Mouse (Mus musculus) limb, embryonic 11.5 days (tissue): ENCODE measurements around the gene Eif4g1. TPM values are rescaled to one million over a fixed set of nuclear protein-coding genes. Genes with fewer than 3 reads are reported as not detected.

ENCODE experiments used
- ATAC-seq: fragments of 200-750 bp; cut with Nextera tagmentation; 2 replicates; pipeline ENCODE4 v1.8.0; 2017; ENCODE audit warnings: low read depth; ENCODE audit not compliant: insufficient number of reproducible peaks, low FRiP score, low TSS enrichment
- DNase-seq: peaks from one replicate; pipeline ENCODE4 v3.0.0-alpha.2; 2015; ENCODE audit warnings: low spot score
- H3K27ac ChIP-seq: fragments of 300-500 bp; sonication (generic); replicated peaks from 2 replicates; pipeline ENCODE4 v1.5.1; 2014; ENCODE audit warnings: low read depth, mild to moderate bottlenecking, low read length
- H3K27me3 ChIP-seq: fragments of 300-500 bp; sonication (generic); 2 replicates; pipeline ENCODE4 v1.6.1; 2014; ENCODE audit warnings: mild to moderate bottlenecking, low read length, mixed read lengths; ENCODE audit not compliant: control insufficient read depth, insufficient read depth
- H3K36me3 ChIP-seq: fragments of 300-500 bp; sonication (generic); 2 replicates; pipeline ENCODE4 v1.6.1; 2014; ENCODE audit warnings: mild to moderate bottlenecking, low read length, moderate library complexity, mixed read lengths; ENCODE audit not compliant: control insufficient read depth, insufficient read depth
- H3K4me1 ChIP-seq: fragments of 300-500 bp; sonication (generic); 2 replicates; pipeline ENCODE4 v1.6.1; 2014; ENCODE audit warnings: low read length, mixed read lengths; ENCODE audit not compliant: control insufficient read depth, insufficient read depth
- H3K4me2 ChIP-seq: fragments of 300-500 bp; sonication (generic); 2 replicates; pipeline ENCODE4 v1.6.1; 2014; ENCODE audit warnings: low read depth, mild to moderate bottlenecking, moderate library complexity; ENCODE audit not compliant: severe bottlenecking
- H3K4me3 ChIP-seq: fragments of 300-500 bp; sonication (generic); 2 replicates; pipeline ENCODE4 v1.5.1; 2014; ENCODE audit warnings: low read depth, low read length
- H3K9ac ChIP-seq: fragments of 300-500 bp; sonication (generic); 2 replicates; pipeline ENCODE4 v1.6.1; 2014; ENCODE audit warnings: mild to moderate bottlenecking, low read length
- H3K9me3 ChIP-seq: fragments of 300-500 bp; sonication (generic); 2 replicates; pipeline ENCODE4 v1.6.1; 2016; ENCODE audit warnings: low read length; ENCODE audit not compliant: control insufficient read depth
- whole genome bisulfite sequencing: fragments of 180-500 bp; shearing (Covaris S2); extraction: QIAGEN DNeasy Blood & Tissue Kit; methylation state at CpG from one replicate; pipeline ENCODE4 v1.1.7; 2014; 5-methylcytosine and 5-hydroxymethylcytosine counted together
- polyA plus RNA-seq: library from polyadenylated mRNA; unstranded; fragments of >200 nt; fragmentation: Nextera tagmentation; extraction: Ambion mirVana; gene quantifications from 2 replicates; pipeline ENCODE4 v1.2.1, GENCODE M21; 2014

Eif4g1 gene
- polyA plus RNA-seq, 1 experiment from 2014 or later: 170 TPM

GRCm38 (mm10) chr16:20676702-20677101, 8.6 kb downstream of the Eif4g1 start:
- H3K36me3 ChIP-seq: peaks cover 36% of the 10 kb centered on the region
- DNase-seq: no peak
- 80% methylated on average over 4 of the region's 4 CpGs for WGBS

GRCm38 (mm10) chr16:20677380-20677779, 9.3 kb downstream of the Eif4g1 start:
- 89% methylated on average over 5 of the region's 5 CpGs for WGBS
- no peaks in the 10 kb centered on the region for H3K9me3 ChIP-seq
- ATAC-seq (no peak), DNase-seq (no peak)
- no peak overlapping the region for H3K27ac ChIP-seq
- H3K9ac ChIP-seq: no peak overlapping the region
- no peaks in the 10 kb centered on the region for H3K27me3 ChIP-seq
- H3K4me3 ChIP-seq: no peak overlapping the region
- peaks cover 10% of the 10 kb centered on the region for H3K4me1 ChIP-seq
- H3K36me3 ChIP-seq: peaks cover 43% of the 10 kb centered on the region
- no peak overlapping the region for H3K4me2 ChIP-seq

More at GRCm38 (mm10) chr16:20676702-20677101, 8.6 kb downstream of the Eif4g1 start:
- ATAC-seq: no peak
- Histone ChIP-seq H3K4me2 (no peak overlapping the region), H3K9me3 (no peaks in the 10 kb centered on the region), H3K27me3 (no peaks in the 10 kb centered on the region), H3K4me1 (peaks cover 12% of the 10 kb centered on the region), H3K4me3 (no peak overlapping the region), H3K27ac (no peak overlapping the region), H3K9ac (no peak overlapping the region)

- 91% methylated on average over 10 of the region's 10 CpGs for whole genome bisulfite sequencing
- Histone ChIP-seq H3K9ac (no peak overlapping the region), H3K9me3 (no peaks in the 10 kb centered on the region), H3K4me2 (no peak overlapping the region), H3K27me3 (no peaks in the 10 kb centered on the region), H3K4me1 (peaks cover 10% of the 10 kb centered on the region), H3K4me3 (no peak overlapping the region), H3K27ac (no peak overlapping the region), H3K36me3 (peaks cover 46% of the 10 kb centered on the region)
- DNase-seq (no peak), ATAC-seq (no peak)
These were observed 10.0 kb downstream of the Eif4g1 start for GRCm38 (mm10) chr16:20677974-20678675.

GRCm38 (mm10) chr16:20690774-20691173, 22.7 kb downstream of the Eif4g1 start:
- ATAC-seq: no peak
- Histone ChIP-seq H3K9ac (no peak overlapping the region), H3K4me2 (no peak overlapping the region), H3K27me3 (no peaks in the 10 kb centered on the region), H3K36me3 (peaks cover 39% of the 10 kb centered on the region), H3K9me3 (no peaks in the 10 kb centered on the region), H3K4me1 (peaks cover 14% of the 10 kb centered on the region; the same call in 1 of the 2 replicates), H3K4me3 (no peak overlapping the region), H3K27ac (no peak overlapping the region)
- WGBS: 94% methylated on average over 3 of the region's 3 CpGs
- no peak for DNase-seq

GRCm38 (mm10) chr16:20691617-20692016, 23.5 kb downstream of the Eif4g1 start:
- DNase-seq (no peak), ATAC-seq (no peak)
- no peak overlapping the region for H3K27ac ChIP-seq
- H3K9ac ChIP-seq: no peak overlapping the region
- H3K4me1 ChIP-seq: peaks cover 22% of the 10 kb centered on the region; the same call in 1 of the 2 replicates
- 80% methylated on average over 1 of the region's 1 CpGs for WGBS
- H3K9me3 ChIP-seq: no peaks in the 10 kb centered on the region
- no peak overlapping the region for H3K4me3 ChIP-seq
- peaks cover 31% of the 10 kb centered on the region for H3K36me3 ChIP-seq
- H3K27me3 ChIP-seq: no peaks in the 10 kb centered on the region
- no peak overlapping the region for H3K4me2 ChIP-seq

- Histone ChIP-seq H3K4me3 (no peak overlapping the region), H3K9ac (no peak overlapping the region), H3K27me3 (no peaks in the 10 kb centered on the region), H3K4me1 (peaks cover 22% of the 10 kb centered on the region; the same call in 1 of the 2 replicates), H3K36me3 (peaks cover 25% of the 10 kb centered on the region), H3K27ac (no peak overlapping the region), H3K9me3 (no peaks in the 10 kb centered on the region), H3K4me2 (peak overlapping the region; percentile 11; the same call in 1 of the 2 replicates)
- no peak for ATAC-seq
- WGBS: 34% methylated on average over 16 of the region's 16 CpGs
- no peak for DNase-seq
These were observed 24.3 kb downstream of the Eif4g1 start for GRCm38 (mm10) chr16:20692241-20692965.

GRCm38 (mm10) chr16:20693111-20693701, 25.1 kb downstream of the Eif4g1 start, which contains the start of gene Fam131a:
TSS of gene Fam131a (plus strand) at chr16:20693241.
- peak within 1 kb of the TSS; percentile 51 for H3K4me3 ChIP-seq
- H3K9me3 ChIP-seq: no peaks in the 10 kb centered on the region
- 0% methylated on average over 36 of the region's 37 CpGs for WGBS
- H3K27me3 ChIP-seq: no peaks in the 10 kb centered on the region
- peak; percentile 95 for DNase-seq
- H3K36me3 ChIP-seq: peaks cover 20% of the 10 kb centered on the region
- peaks cover 22% of the 10 kb centered on the region; the same call in 1 of the 2 replicates for H3K4me1 ChIP-seq
- peak within 1 kb of the TSS; percentile 53 for H3K9ac ChIP-seq
- H3K4me2 ChIP-seq: peak within 1 kb of the TSS; percentile 76
- peak within 1 kb of the TSS; percentile 45; the same call in 1 of the 2 replicates for H3K27ac ChIP-seq
- peak; percentile 93 for ATAC-seq

GRCm38 (mm10) chr16:20694781-20695180, 26.7 kb downstream of the Eif4g1 start:
- Histone ChIP-seq H3K4me2 (no peak overlapping the region; the same call in 1 of the 2 replicates), H3K9ac (no peak overlapping the region), H3K9me3 (no peaks in the 10 kb centered on the region), H3K4me3 (no peak overlapping the region), H3K4me1 (peaks cover 23% of the 10 kb centered on the region), H3K36me3 (peaks cover 9% of the 10 kb centered on the region), H3K27me3 (no peaks in the 10 kb centered on the region), H3K27ac (no peak overlapping the region)
- ATAC-seq: no peak
- WGBS: 87% methylated on average over 8 of the region's 8 CpGs
- DNase-seq: no peak
